Mouse (Mus musculus): ENCODE results near the gene Hoxd13. TPM values are rescaled to one million over a fixed set of nuclear protein-coding genes. Genes with fewer than 3 reads are reported as not detected.

Hoxd13 gene
- total RNA-seq, 2 experiments from 2014 or later: not detected

GRCm38 (mm10) chr2:74691022-74691951 lies 23.2 kb downstream of the Hoxd13 start, which contains the start of gene Hoxd10:
TSS of gene Hoxd10 (plus strand) at chr2:74691924.
- ATAC-seq (replicated peaks; ENCODE audit: low FRiP score, poor library complexity, severe bottlenecking): no peak

GRCm38 (mm10) chr2:74691995-74692807 lies 24.1 kb downstream of the Hoxd13 start:
- no peak for ATAC-seq (replicated peaks; ENCODE audit: low FRiP score, poor library complexity, severe bottlenecking)

GRCm38 (mm10) chr2:74692808-74693431 lies 24.8 kb downstream of the Hoxd13 start:
- no peak for ATAC-seq (replicated peaks; ENCODE audit: low FRiP score, poor library complexity, severe bottlenecking)

- ATAC-seq (replicated peaks; ENCODE audit: low FRiP score, poor library complexity, severe bottlenecking): no peak
Measured at GRCm38 (mm10) chr2:74693432-74693827, 25.3 kb downstream of the Hoxd13 start.

- no peak for ATAC-seq (replicated peaks; ENCODE audit: low FRiP score, poor library complexity, severe bottlenecking)
Measured at GRCm38 (mm10) chr2:74694066-74694465, 26.0 kb downstream of the Hoxd13 start.

- ATAC-seq (replicated peaks; ENCODE audit: low FRiP score, poor library complexity, severe bottlenecking): no peak
Measured at GRCm38 (mm10) chr2:74695383-74695782, 27.3 kb downstream of the Hoxd13 start.

GRCm38 (mm10) chr2:74695813-74696430 lies 27.8 kb downstream of the Hoxd13 start:
- no peak for ATAC-seq (replicated peaks; ENCODE audit: low FRiP score, poor library complexity, severe bottlenecking)

- no peak for ATAC-seq (replicated peaks; ENCODE audit: low FRiP score, poor library complexity, severe bottlenecking)
Measured at GRCm38 (mm10) chr2:74696442-74697335, 28.6 kb downstream of the Hoxd13 start.

GRCm38 (mm10) chr2:74697567-74698121 lies 29.5 kb downstream of the Hoxd13 start, which contains the start of gene Hoxd9:
TSS of gene Hoxd9 (plus strand) at chr2:74697727.
- ATAC-seq (replicated peaks; ENCODE audit: low FRiP score, poor library complexity, severe bottlenecking): no peak

- ATAC-seq (replicated peaks; ENCODE audit: low FRiP score, poor library complexity, severe bottlenecking): no peak
Measured at GRCm38 (mm10) chr2:74698201-74699052, 30.3 kb downstream of the Hoxd13 start.

GRCm38 (mm10) chr2:74699053-74699430 lies 30.9 kb downstream of the Hoxd13 start:
- no peak for ATAC-seq (replicated peaks; ENCODE audit: low FRiP score, poor library complexity, severe bottlenecking)

GRCm38 (mm10) chr2:74699664-74700545 lies 31.8 kb downstream of the Hoxd13 start:
- ATAC-seq (replicated peaks; ENCODE audit: low FRiP score, poor library complexity, severe bottlenecking): no peak

GRCm38 (mm10) chr2:74700546-74701112 lies 32.5 kb downstream of the Hoxd13 start:
- ATAC-seq (replicated peaks; ENCODE audit: low FRiP score, poor library complexity, severe bottlenecking): no peak

GRCm38 (mm10) chr2:74701949-74702819 lies 34.1 kb downstream of the Hoxd13 start:
- ATAC-seq (replicated peaks; ENCODE audit: low FRiP score, poor library complexity, severe bottlenecking): no peak

GRCm38 (mm10) chr2:74702820-74703219 lies 34.7 kb downstream of the Hoxd13 start:
- ATAC-seq (replicated peaks; ENCODE audit: low FRiP score, poor library complexity, severe bottlenecking): no peak

All from erythroblast, adult 5-6 weeks (primary cell).